Mouse (Mus musculus) small intestine, adult 2 months (tissue): ENCODE results near the gene Nav2. TPM values are rescaled to one million over a fixed set of nuclear protein-coding genes. Genes with fewer than 3 reads are reported as not detected.

Experiments used
- H3K27ac ChIP-seq: fragments of 200-500 bp; 2 replicates; pipeline ENCODE4 v1.5.1; 2012; ENCODE audit warnings: low read depth, low read length, control low read depth, inconsistent platforms; ENCODE audit not compliant: insufficient read depth
- H3K27me3 ChIP-seq: fragments of 200-500 bp; 2 replicates; pipeline ENCODE4 v1.6.1; 2012; ENCODE audit warnings: mild to moderate bottlenecking, moderate library complexity, low read length, inconsistent platforms; ENCODE audit not compliant: control insufficient read depth, insufficient read depth
- H3K36me3 ChIP-seq: fragments of 200-500 bp; 2 replicates; pipeline ENCODE4 v1.6.1; 2012; ENCODE audit warnings: mild to moderate bottlenecking, low read length, control low read depth, inconsistent platforms; ENCODE audit not compliant: control insufficient read depth, insufficient read depth
- H3K4me1 ChIP-seq: fragments of 200-500 bp; 2 replicates; pipeline ENCODE4 v1.6.1; 2012; ENCODE audit warnings: low read length, inconsistent platforms, mixed read lengths; ENCODE audit not compliant: control insufficient read depth, insufficient read depth, insufficient read length
- H3K4me3 ChIP-seq: fragments of 200-500 bp; 2 replicates; pipeline ENCODE4 v1.5.1; 2012; ENCODE audit warnings: low read depth, mild to moderate bottlenecking, control low read depth, inconsistent platforms, low read length, moderate library complexity
- CTCF ChIP-seq: fragments of 200-500 bp; IDR thresholded peaks from 2 replicates; pipeline ENCODE4 v1.5.1; 2012; ENCODE audit warnings: low read depth, mild to moderate bottlenecking, control low read depth, inconsistent platforms, low read length, moderate library complexity, mixed read lengths; ENCODE audit not compliant: insufficient replicate concordance, insufficient read length; ENCODE audit errors: extremely low read depth
- POLR2A ChIP-seq: fragments of 200-500 bp; IDR thresholded peaks from 2 replicates; pipeline ENCODE4 v1.6.1; 2012; ENCODE audit warnings: low read depth, mild to moderate bottlenecking, control low read depth, inconsistent platforms, low read length, moderate library complexity
- WGBS: fragments of 180-500 bp; shearing (Covaris S2); methylation state at CpG from one replicate; pipeline ENCODE4 v1.1.7; 2018; 5-methylcytosine and 5-hydroxymethylcytosine counted together
- polyA plus RNA-seq: library from polyadenylated mRNA; depleted of rRNA; stranded (reverse); fragments of >200 nt; gene quantifications from 2 replicates; pipeline ENCODE4 v1.2.3, GENCODE M21; 2012

The Nav2 gene
- polyA plus RNA-seq, 1 experiment = 8.5 TPM

DNA sequence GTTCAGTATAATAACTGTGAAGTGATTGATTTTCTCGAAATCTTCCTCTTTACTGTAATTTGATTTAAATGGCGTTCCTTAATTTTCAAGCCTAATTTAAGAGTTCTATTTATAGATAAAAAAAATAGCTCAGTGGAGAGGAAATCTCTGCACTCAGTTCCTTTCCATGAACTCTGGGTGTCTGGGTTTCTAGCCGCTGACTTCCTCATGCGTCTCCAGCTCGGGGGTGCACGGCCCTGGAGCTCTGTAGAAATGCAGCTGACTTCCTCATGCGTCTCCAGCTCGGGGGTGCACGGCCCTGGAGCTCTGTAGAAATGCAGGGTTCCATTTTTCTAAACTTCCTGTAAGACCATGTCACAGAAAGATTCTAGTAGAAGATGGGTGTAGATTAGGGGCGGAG is 90.1 kb downstream of the Nav2 start:
- Histone ChIP-seq H3K36me3 (no peaks in the 10 kb centered on the region), H3K27me3 (no peaks in the 10 kb centered on the region), H3K4me1 (peaks cover 2% of the 10 kb centered on the region; the same call in 1 of the 2 replicates), H3K27ac (no peak overlapping the region), H3K4me3 (no peak overlapping the region)
- 63% methylated on average over 10 of the region's 10 CpGs for WGBS
- TF ChIP-seq POLR2A (no peak), CTCF (no peak)

DNA sequence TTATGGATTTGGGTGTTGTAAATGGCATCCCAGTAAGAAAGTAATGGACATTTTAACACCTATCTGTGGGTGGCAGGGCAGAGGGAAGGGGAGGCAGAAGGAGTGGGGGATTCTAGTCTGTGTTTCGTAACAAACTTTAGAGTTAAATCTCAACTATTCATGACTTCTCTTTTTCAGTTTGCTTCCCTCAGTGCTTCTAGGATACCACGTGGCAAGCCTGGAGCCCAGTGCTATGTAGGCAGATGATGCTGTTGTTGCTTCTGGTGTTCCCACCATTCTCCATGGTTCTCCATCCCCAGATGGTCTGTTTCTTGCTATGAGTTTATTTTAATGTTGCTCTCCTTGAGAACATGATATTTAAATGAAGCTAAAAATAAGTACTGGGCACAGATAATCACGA is 92.3 kb downstream of the Nav2 start:
- TF ChIP-seq CTCF (no peak), POLR2A (no peak)
- Histone ChIP-seq H3K27me3 (no peaks in the 10 kb centered on the region), H3K36me3 (no peaks in the 10 kb centered on the region), H3K4me1 (peaks cover 2% of the 10 kb centered on the region; the same call in 1 of the 2 replicates), H3K4me3 (no peak overlapping the region), H3K27ac (no peak overlapping the region)
- 59% methylated on average over 3 of the region's 3 CpGs for WGBS

- Histone ChIP-seq H3K4me3 (no peak overlapping the region), H3K36me3 (no peaks in the 10 kb centered on the region), H3K27me3 (no peaks in the 10 kb centered on the region), H3K27ac (0 out of 2 replicates have a peak overlapping the region, but pooled peaks have one; percentile 15), H3K4me1 (no peaks in the 10 kb centered on the region; the same call in 1 of the 2 replicates)
- TF ChIP-seq POLR2A (no peak), CTCF (no peak)
- WGBS = 63% methylated on average over 5 of the region's 5 CpGs
Measured at GRCm38 (mm10) chr7:49004402-49004801, 95.9 kb downstream of the Nav2 start.

- no peaks in the 10 kb centered on the region for H3K36me3 ChIP-seq
- TF ChIP-seq CTCF (no peak), POLR2A (no peak)
- WGBS = 33% methylated on average over 7 of the region's 7 CpGs
- H3K4me3 ChIP-seq = no peak overlapping the region
- H3K27ac ChIP-seq = no peak overlapping the region
- H3K4me1 ChIP-seq = no peaks in the 10 kb centered on the region
- H3K27me3 ChIP-seq = no peaks in the 10 kb centered on the region
Measured at GRCm38 (mm10) chr7:49006886-49007285, 98.4 kb downstream of the Nav2 start.

- no peaks in the 10 kb centered on the region for H3K36me3 ChIP-seq
- TF ChIP-seq CTCF = no peak
- TF ChIP-seq POLR2A = no peak
- no peaks in the 10 kb centered on the region for H3K27me3 ChIP-seq
- H3K27ac ChIP-seq = no peak overlapping the region
- 94% methylated on average over 6 of the region's 6 CpGs for WGBS
- no peaks in the 10 kb centered on the region for H3K4me1 ChIP-seq
- no peak overlapping the region for H3K4me3 ChIP-seq
Measured at GRCm38 (mm10) chr7:49010739-49011138, 102.2 kb downstream of the Nav2 start.

DNA sequence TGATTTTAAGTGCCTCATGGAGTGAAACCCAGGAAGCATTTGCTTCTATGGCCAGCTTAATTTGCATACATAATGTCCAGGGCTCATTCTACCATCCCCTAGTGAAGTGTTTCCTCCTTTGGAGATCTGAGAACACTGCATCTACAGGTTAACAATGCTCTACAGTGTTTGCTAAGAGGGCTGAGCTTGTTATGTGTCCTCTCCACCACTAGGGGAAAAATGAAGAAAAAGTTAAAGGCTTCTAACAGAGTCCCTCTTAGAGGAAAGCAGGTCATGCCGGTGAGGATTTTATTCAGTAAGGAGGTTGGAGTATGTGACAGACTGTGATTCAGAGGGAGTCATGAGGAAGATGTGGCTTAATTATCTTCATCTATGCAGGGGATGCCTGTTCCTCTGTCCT is 103.5 kb downstream of the Nav2 start:
- TF ChIP-seq POLR2A = no peak
- no peak for TF ChIP-seq CTCF
- Histone ChIP-seq H3K27ac (no peak overlapping the region), H3K4me1 (no peaks in the 10 kb centered on the region), H3K4me3 (no peak overlapping the region), H3K27me3 (no peaks in the 10 kb centered on the region), H3K36me3 (no peaks in the 10 kb centered on the region)
- 67% methylated on average over 1 of the region's 1 CpGs for WGBS

GRCm38 (mm10) chr7:49014480-49014879 is 106.0 kb downstream of the Nav2 start:
- WGBS = 85% methylated on average over 10 of the region's 10 CpGs
- Histone ChIP-seq H3K27ac (no peak overlapping the region), H3K36me3 (no peaks in the 10 kb centered on the region), H3K4me3 (no peak overlapping the region), H3K4me1 (no peaks in the 10 kb centered on the region), H3K27me3 (no peaks in the 10 kb centered on the region)
- TF ChIP-seq CTCF (no peak), POLR2A (no peak)

DNA sequence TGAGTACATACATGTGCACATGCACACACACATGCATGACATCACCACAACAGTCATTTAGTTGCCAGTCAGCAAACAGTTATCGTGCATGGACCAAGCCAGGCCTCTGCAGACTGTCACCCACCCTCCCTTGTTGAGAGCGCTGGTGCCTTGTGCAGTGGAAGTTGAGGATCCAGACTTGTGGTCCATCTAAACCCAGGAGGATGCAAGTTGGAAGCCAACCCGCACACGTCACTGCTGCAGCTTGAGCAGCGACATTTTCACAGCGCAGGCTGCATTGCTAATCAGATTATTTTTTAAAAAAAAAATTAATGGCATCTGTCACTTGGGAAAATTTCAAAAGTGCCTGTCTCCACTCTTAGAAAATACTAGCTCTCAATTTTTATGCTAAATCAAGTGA is 106.8 kb downstream of the Nav2 start:
- TF ChIP-seq CTCF = no peak
- TF ChIP-seq POLR2A = no peak
- H3K4me1 ChIP-seq = no peaks in the 10 kb centered on the region
- H3K36me3 ChIP-seq = no peaks in the 10 kb centered on the region
- H3K4me3 ChIP-seq = no peak overlapping the region
- H3K27me3 ChIP-seq = no peaks in the 10 kb centered on the region
- H3K27ac ChIP-seq = no peak overlapping the region
- 89% methylated on average over 6 of the region's 6 CpGs for WGBS
